Comparison of ENCODE assay signal across 17 mouse cellular contexts in genomic region chr8:103148447-103148846, GRCm38 (mm10).
DNase-seq lines count a peak whose midpoint lies in the region; ATAC-seq lines count a peak whose summit lies in the region.
"Had no signal": no experiment of that assay in that cellular context is flagged by ENCODE, and none has a peak within 500 bp of the region (broad histone marks: within the 10 kb centered on the region; RNA-seq: fewer than 3 reads in every experiment).

No protein-coding gene starts in this region.

- H3K27me3 ChIP-seq in neural tube, embryonic 14.5 days (ENCODE audit: control insufficient read depth, insufficient read depth, low read length): no peaks in the 10 kb centered on the region
- H3K27me3 ChIP-seq in hindbrain, embryonic 15.5 days: no peaks in the 10 kb centered on the region
- H3K27me3 ChIP-seq in heart, embryonic 12.5 days (replicated peaks): no peaks in the 10 kb centered on the region
- H3K27me3 ChIP-seq: CH12.LX; liver, embryonic 12.5 days; lung, embryonic 15.5 days had no signal

- DNase-seq in embryo, embryonic 10.5 days (ENCODE audit: low spot score): peak; percentile 10
- no peak for DNase-seq in embryo, embryonic 10 days (ENCODE audit: low spot score)
- no peak for DNase-seq in neural tube, embryonic 10.5 days (ENCODE audit: extremely low spot score, low spot score)
- DNase-seq in heart, adult 8-10 months (ENCODE audit: low spot score): no peak
- no peak for DNase-seq in right cerebral cortex, adult 18-20 months
- DNase-seq: adrenal gland, postnatal 14 days; cerebellum, postnatal 14 days; gastrocnemius, postnatal 36 days; kidney, adult 18-20 months; kidney, postnatal 25 days had no signal

- no peak overlapping the region for H3K4me2 ChIP-seq in neural tube, embryonic 14.5 days (ENCODE audit: low read depth, low read length)
- H3K4me2 ChIP-seq in hindbrain, embryonic 15.5 days: no peak overlapping the region
- no peak overlapping the region for H3K4me2 ChIP-seq in heart, embryonic 12.5 days
- H3K4me2 ChIP-seq: heart, embryonic 11.5 days; liver, embryonic 12.5 days; lung, embryonic 15.5 days had no signal

- no peaks in the 10 kb centered on the region for H3K4me1 ChIP-seq in neural tube, embryonic 14.5 days (ENCODE audit: control insufficient read depth, insufficient read depth, low read length)
- H3K4me1 ChIP-seq in hindbrain, embryonic 15.5 days (replicated peaks): peaks cover 6% of the 10 kb centered on the region; the same call in 1 of the 2 replicates
- H3K4me1 ChIP-seq in heart, embryonic 12.5 days (replicated peaks): no peaks in the 10 kb centered on the region
- H3K4me1 ChIP-seq: liver, embryonic 12.5 days; lung, embryonic 15.5 days had no signal

- WGBS in neural tube, embryonic 14.5 days: 37% methylated on average over 10 of the region's 10 CpGs
- WGBS in hindbrain, embryonic 15.5 days: 34% methylated on average over 10 of the region's 10 CpGs
- WGBS in heart, embryonic 12.5 days: 68% methylated on average over 10 of the region's 10 CpGs

- H3K4me3 ChIP-seq in neural tube, embryonic 14.5 days (ENCODE audit: low read depth, low read length): no peak overlapping the region
- H3K4me3 ChIP-seq in hindbrain, embryonic 15.5 days: no peak overlapping the region
- H3K4me3 ChIP-seq in heart, embryonic 12.5 days: no peak overlapping the region
- H3K4me3 ChIP-seq: liver, embryonic 12.5 days; lung, embryonic 15.5 days had no signal

- ATAC-seq in neural tube, embryonic 14.5 days (ENCODE audit: low read depth): peak; percentile 34; the same call in 1 of the 2 replicates
- 0 out of 2 replicates have a peak, but pooled peaks have one; percentile 34 for ATAC-seq in hindbrain, embryonic 15.5 days (ENCODE audit: low FRiP score, low read depth)
- no peak for ATAC-seq in heart, embryonic 12.5 days (ENCODE audit: insufficient number of reproducible peaks, low FRiP score)
- ATAC-seq: liver, embryonic 12.5 days had no signal

- no peaks in the 10 kb centered on the region for H3K36me3 ChIP-seq in neural tube, embryonic 14.5 days (ENCODE audit: control insufficient read depth, insufficient read depth, low read length)
- H3K36me3 ChIP-seq in hindbrain, embryonic 15.5 days: no peaks in the 10 kb centered on the region
- no peaks in the 10 kb centered on the region for H3K36me3 ChIP-seq in heart, embryonic 12.5 days
- H3K36me3 ChIP-seq: liver, embryonic 12.5 days; lung, embryonic 15.5 days had no signal

- no peaks in the 10 kb centered on the region for H3K9me3 ChIP-seq in neural tube, embryonic 14.5 days (ENCODE audit: control insufficient read depth, low read length)
- no peaks in the 10 kb centered on the region for H3K9me3 ChIP-seq in hindbrain, embryonic 15.5 days
- H3K9me3 ChIP-seq in heart, embryonic 12.5 days (replicated peaks): no peaks in the 10 kb centered on the region
- H3K9me3 ChIP-seq: liver, embryonic 12.5 days; lung, embryonic 15.5 days had no signal

- H3K27ac ChIP-seq in neural tube, embryonic 14.5 days (ENCODE audit: low read depth, low read length): no peak overlapping the region
- H3K27ac ChIP-seq in hindbrain, embryonic 15.5 days (replicated peaks): no peak overlapping the region
- H3K27ac ChIP-seq in heart, embryonic 12.5 days (ENCODE audit: poor library complexity, severe bottlenecking): no peak overlapping the region
- H3K27ac ChIP-seq: liver, embryonic 12.5 days; lung, embryonic 15.5 days had no signal

- no peak overlapping the region for H3K9ac ChIP-seq in neural tube, embryonic 14.5 days (replicated peaks; ENCODE audit: low read depth, low read length)
- no peak overlapping the region for H3K9ac ChIP-seq in hindbrain, embryonic 15.5 days
- no peak overlapping the region for H3K9ac ChIP-seq in heart, embryonic 12.5 days
- H3K9ac ChIP-seq: liver, embryonic 12.5 days; lung, embryonic 15.5 days had no signal
